ENCODE assay signal across 8 mouse cellular contexts in genomic region chr6:72356001-72356532, GRCm38 (mm10). TPM values are rescaled to one million over a fixed set of nuclear protein-coding genes. Genes with fewer than 3 reads are reported as not detected.
A peak's percentile ranks its signal among the peaks of the same experiment; 100 is the strongest.
DNase-seq lines count a peak whose midpoint lies in the region; ATAC-seq and TF ChIP-seq lines count a peak whose summit lies in the region.

No protein-coding gene starts in this region.

- peaks cover 9% of the 10 kb centered on the region; the same call in 1 of the 2 replicates for H3K36me3 ChIP-seq in lung, embryonic 16.5 days (ENCODE audit: control insufficient read depth, insufficient read depth, low read length)
- peaks cover 5% of the 10 kb centered on the region; the same call in 1 of the 2 replicates for H3K36me3 ChIP-seq in kidney, postnatal 0 days (ENCODE audit: insufficient read depth, low read length)
- peaks cover 30% of the 10 kb centered on the region; the same call in 1 of the 2 replicates for H3K36me3 ChIP-seq in neural tube, embryonic 15.5 days

- no peaks in the 10 kb centered on the region for H3K27me3 ChIP-seq in lung, embryonic 16.5 days (ENCODE audit: control insufficient read depth, insufficient read depth, low read depth, low read length)
- H3K27me3 ChIP-seq in kidney, postnatal 0 days (ENCODE audit: insufficient read depth, low read length), result no peaks in the 10 kb centered on the region
- H3K27me3 ChIP-seq in neural tube, embryonic 15.5 days (replicated peaks), result no peaks in the 10 kb centered on the region

- ATAC-seq in lung, embryonic 16.5 days (ENCODE audit: low read depth), result 0 out of 2 replicates have a peak, but pooled peaks have one; percentile 0
- ATAC-seq in kidney, postnatal 0 days (replicated peaks; ENCODE audit: low FRiP score, low read depth), result peak; percentile 7; the same call in 1 of the 2 replicates
- ATAC-seq in neural tube, embryonic 15.5 days (ENCODE audit: low FRiP score), result peak; percentile 2; the same call in 1 of the 2 replicates
- no peak for ATAC-seq in monocyte, adult 5-6 weeks (replicated peaks; ENCODE audit: insufficient number of reproducible peaks, low FRiP score, low TSS enrichment, poor library complexity, severe bottlenecking)

- peaks cover 38% of the 10 kb centered on the region for H3K4me1 ChIP-seq in lung, embryonic 16.5 days (replicated peaks; ENCODE audit: control insufficient read depth, insufficient read depth, low read length)
- peaks cover 7% of the 10 kb centered on the region; the same call in 1 of the 2 replicates for H3K4me1 ChIP-seq in kidney, postnatal 0 days (replicated peaks; ENCODE audit: insufficient read depth, low read length)
- peaks cover 60% of the 10 kb centered on the region for H3K4me1 ChIP-seq in neural tube, embryonic 15.5 days

- peak overlapping the region; percentile 93 for H3K4me2 ChIP-seq in lung, embryonic 16.5 days (ENCODE audit: low read depth, low read length)
- peak overlapping the region; percentile 95 for H3K4me2 ChIP-seq in kidney, postnatal 0 days (ENCODE audit: low read length)
- H3K4me2 ChIP-seq in neural tube, embryonic 15.5 days, result peak overlapping the region; percentile 95

- peak overlapping the region; percentile 62 for H3K4me3 ChIP-seq in lung, embryonic 16.5 days (ENCODE audit: low read length)
- peak overlapping the region; percentile 66 for H3K4me3 ChIP-seq in kidney, postnatal 0 days (replicated peaks; ENCODE audit: low read depth, low read length)
- peak overlapping the region; percentile 73 for H3K4me3 ChIP-seq in neural tube, embryonic 15.5 days (replicated peaks)

- WGBS in lung, embryonic 16.5 days, result 40% methylated on average over 8 of the region's 8 CpGs
- 43% methylated on average over 8 of the region's 8 CpGs for WGBS in kidney, postnatal 0 days
- WGBS in neural tube, embryonic 15.5 days, result 34% methylated on average over 8 of the region's 8 CpGs

- H3K9ac ChIP-seq in lung, embryonic 16.5 days (ENCODE audit: low read length), result peak overlapping the region; percentile 74
- H3K9ac ChIP-seq in kidney, postnatal 0 days (ENCODE audit: low read depth, low read length), result peak overlapping the region; percentile 72
- peak overlapping the region; percentile 72 for H3K9ac ChIP-seq in neural tube, embryonic 15.5 days (replicated peaks)

- peak; percentile 46 to 71 for DNase-seq in adrenal gland, adult (ENCODE audit: inconsistent age in 2 of 2, low spot score in 1 of 2)
- DNase-seq in adrenal gland, adult 2 months, result no peak
- no peak for DNase-seq in lung, postnatal 4 days
- DNase-seq in kidney, postnatal 0 days (ENCODE audit: low spot score), result no peak
- no peak for DNase-seq in thymus, adult 18-20 months

- no peak for TF ChIP-seq CTCF in kidney, postnatal 0 days (IDR thresholded peaks at IDR 0.05; ENCODE audit: low read depth)

- no peaks in the 10 kb centered on the region for H3K9me3 ChIP-seq in lung, embryonic 16.5 days (ENCODE audit: control insufficient read depth, low read length)
- H3K9me3 ChIP-seq in kidney, postnatal 0 days (replicated peaks; ENCODE audit: low read length), result no peaks in the 10 kb centered on the region
- H3K9me3 ChIP-seq in neural tube, embryonic 15.5 days (replicated peaks), result no peaks in the 10 kb centered on the region

- H3K27ac ChIP-seq in lung, embryonic 16.5 days (ENCODE audit: low read length), result 0 out of 2 replicates have a peak overlapping the region, but pooled peaks have one; percentile 18
- H3K27ac ChIP-seq in kidney, postnatal 0 days, result peak overlapping the region; percentile 76
- peak overlapping the region; percentile 72 for H3K27ac ChIP-seq in neural tube, embryonic 15.5 days (replicated peaks)

RNA-seq across cellular contexts. Expression of gene Tmem150a, which starts 0.8 kb away (rescaled TPM):
- total RNA-seq in adrenal gland, adult 2 months (2021), result 10 to 100 TPM; 22.6 to 25.1 TPM
- 48.8 and 55.2 TPM in 2 replicates for polyA plus RNA-seq in adrenal gland, adult 2 months (2012; rRNA removed)
- polyA plus RNA-seq in lung, embryonic 16.5 days (2015; fragmentation: Nextera tagmentation; extraction: Ambion mirVana), result 15.8 and 16.8 TPM in 2 replicates
- polyA plus RNA-seq in kidney, postnatal 0 days (2015; fragmentation: Nextera tagmentation; extraction: Ambion mirVana), result 50.5 and 50.6 TPM in 2 replicates
- 21.2 and 21.5 TPM in 2 replicates for polyA plus RNA-seq in neural tube, embryonic 15.5 days (2015; fragmentation: Nextera tagmentation; extraction: Ambion mirVana)
- total RNA-seq in monocyte, adult 5-6 weeks (2017), result 1.4 to 2.3 TPM in 2 of 3 replicates, not detected in the other

RNA-seq across cellular contexts. Expression of gene 0610030E20Rik, which starts 8.9 kb away (rescaled TPM):
- total RNA-seq in adrenal gland, adult 2 months (2021), result 10 to 100 TPM; 21.0 to 28.4 TPM
- polyA plus RNA-seq in adrenal gland, adult 2 months (2012; rRNA removed), result 20.3 and 21.9 TPM in 2 replicates
- 31.6 and 33.2 TPM in 2 replicates for polyA plus RNA-seq in lung, embryonic 16.5 days (2015; fragmentation: Nextera tagmentation; extraction: Ambion mirVana)
- 21.8 and 24.4 TPM in 2 replicates for polyA plus RNA-seq in kidney, postnatal 0 days (2015; fragmentation: Nextera tagmentation; extraction: Ambion mirVana)
- 15.4 and 19.2 TPM in 2 replicates for polyA plus RNA-seq in neural tube, embryonic 15.5 days (2015; fragmentation: Nextera tagmentation; extraction: Ambion mirVana)
- total RNA-seq in monocyte, adult 5-6 weeks (2017), result 14.0 to 33.3 TPM (median 20.1 TPM) in 3 replicates

RNA-seq across cellular contexts. Expression of gene Rnf181, which starts 10.7 kb away (rescaled TPM):
- 100 to 1,000 TPM; 283 to 489 TPM for total RNA-seq in adrenal gland, adult 2 months (2021)
- polyA plus RNA-seq in adrenal gland, adult 2 months (2012; rRNA removed), result 224 and 444 TPM in 2 replicates
- 149 and 152 TPM in 2 replicates for polyA plus RNA-seq in lung, embryonic 16.5 days (2015; fragmentation: Nextera tagmentation; extraction: Ambion mirVana)
- 150 and 164 TPM in 2 replicates for polyA plus RNA-seq in kidney, postnatal 0 days (2015; fragmentation: Nextera tagmentation; extraction: Ambion mirVana)
- polyA plus RNA-seq in neural tube, embryonic 15.5 days (2015; fragmentation: Nextera tagmentation; extraction: Ambion mirVana), result 145 and 147 TPM in 2 replicates
- 51.8 to 77.7 TPM (median 56.1 TPM) in 3 replicates for total RNA-seq in monocyte, adult 5-6 weeks (2017)

RNA-seq across cellular contexts. Expression of gene Usp39, which starts 11.1 kb away (rescaled TPM):
- 10 to 100 TPM; 31.2 to 32.4 TPM for total RNA-seq in adrenal gland, adult 2 months (2021)
- 8.5 and 10.9 TPM in 2 replicates for polyA plus RNA-seq in adrenal gland, adult 2 months (2012; rRNA removed)
- 36.7 and 39.2 TPM in 2 replicates for polyA plus RNA-seq in lung, embryonic 16.5 days (2015; fragmentation: Nextera tagmentation; extraction: Ambion mirVana)
- polyA plus RNA-seq in kidney, postnatal 0 days (2015; fragmentation: Nextera tagmentation; extraction: Ambion mirVana), result 35.6 and 37.2 TPM in 2 replicates
- polyA plus RNA-seq in neural tube, embryonic 15.5 days (2015; fragmentation: Nextera tagmentation; extraction: Ambion mirVana), result 36.7 and 39.2 TPM in 2 replicates
- total RNA-seq in monocyte, adult 5-6 weeks (2017), result 22.6 to 41.7 TPM (median 35.3 TPM) in 3 replicates

RNA-seq across cellular contexts. Expression of gene Vamp5, which starts 24.2 kb away (rescaled TPM):
- 10 to 100 TPM; 25.3 to 43.4 TPM for total RNA-seq in adrenal gland, adult 2 months (2021)
- polyA plus RNA-seq in adrenal gland, adult 2 months (2012; rRNA removed), result 16.4 and 17.4 TPM in 2 replicates
- 43.0 and 46.3 TPM in 2 replicates for polyA plus RNA-seq in lung, embryonic 16.5 days (2015; fragmentation: Nextera tagmentation; extraction: Ambion mirVana)
- polyA plus RNA-seq in kidney, postnatal 0 days (2015; fragmentation: Nextera tagmentation; extraction: Ambion mirVana), result 45.6 and 50.1 TPM in 2 replicates
- 20.4 and 25.7 TPM in 2 replicates for polyA plus RNA-seq in neural tube, embryonic 15.5 days (2015; fragmentation: Nextera tagmentation; extraction: Ambion mirVana)
- 6.6 to 20.9 TPM (median 13.2 TPM) in 3 replicates for total RNA-seq in monocyte, adult 5-6 weeks (2017)

Comparison
In these comparisons a context has a peak if more than half of its experiments do, and no peak if none do; other contexts are left out.
1. DNase-seq: peak in adrenal gland, adult (2 of 2); none in adrenal gland, adult 2 months (single experiment), lung, postnatal 4 days (0 of 2), kidney, postnatal 0 days (single experiment) and thymus, adult 18-20 months (0 of 2).
2. H3K27ac ChIP-seq: peak in every context shown above with its lines; median percentile 76 in kidney, postnatal 0 days; 72 in neural tube, embryonic 15.5 days; 18 in lung, embryonic 16.5 days.
3. Peak in every context shown above with its lines, with median percentiles within 50 percentile points of each other: H3K4me2 ChIP-seq, H3K4me3 ChIP-seq and H3K9ac ChIP-seq.